Mouse (Mus musculus): ENCODE measurements at regions not wholly inside any gene's neighbourhood (a gene's known extent, or its start where the extent isn't known, plus 50 kb on each side); places are given as distances from the start of the nearest gene placed in this dataset.

- Histone ChIP-seq H3K4me3 (ENCODE audit: low read depth, low read length) (no peak overlapping the region), H3K4me2 (no peak overlapping the region)
- no peak for ATAC-seq (ENCODE audit: low FRiP score)
Observed at GRCm38 (mm10) chr1:88860871-88861589, 159.0 kb upstream of the Arl4c start.

DNA sequence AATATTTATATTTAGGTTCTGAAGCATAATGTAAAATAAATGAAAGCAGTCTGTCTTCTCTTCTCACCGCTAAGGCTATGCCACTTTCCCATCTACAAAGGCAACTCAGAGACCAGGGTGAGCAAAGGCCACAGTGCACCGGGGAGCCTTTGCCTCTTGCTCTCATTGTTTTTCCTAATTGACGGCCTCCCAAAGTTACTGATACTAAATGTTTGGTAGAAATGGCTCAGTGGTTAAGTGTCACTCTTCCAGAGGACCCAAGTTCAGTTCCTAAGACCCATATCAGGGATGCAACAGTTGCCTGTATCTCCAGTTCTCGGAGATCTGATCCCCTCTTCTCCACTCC is 159.5 kb upstream of the Arl4c start:
- H3K9me3 ChIP-seq (ENCODE audit: control insufficient read depth, low read length), result no peaks in the 10 kb centered on the region
- H3K4me3 ChIP-seq (ENCODE audit: low read depth, low read length), result no peak overlapping the region
- H3K4me2 ChIP-seq, result no peak overlapping the region
- ATAC-seq (ENCODE audit: low FRiP score), result no peak
- H3K27ac ChIP-seq (ENCODE audit: low read depth, low read length), result no peak overlapping the region
- DNase-seq (ENCODE audit: low spot score, missing footprints), result peak; percentile 61
- no peaks in the 10 kb centered on the region for H3K27me3 ChIP-seq (ENCODE audit: control insufficient read depth, insufficient read depth, low read length)
- WGBS, result 84% methylated on average over 4 of the region's 4 CpGs
- no peaks in the 10 kb centered on the region for H3K4me1 ChIP-seq (ENCODE audit: control insufficient read depth, insufficient read depth, low read length)
- H3K9ac ChIP-seq (ENCODE audit: low read length), result no peak overlapping the region
- H3K36me3 ChIP-seq (ENCODE audit: control insufficient read depth, insufficient read depth, low read length), result no peaks in the 10 kb centered on the region

More at GRCm38 (mm10) chr1:88860871-88861589, 159.0 kb upstream of the Arl4c start:
- Histone ChIP-seq H3K9ac (ENCODE audit: low read length) (no peak overlapping the region), H3K9me3 (ENCODE audit: control insufficient read depth, low read length) (no peaks in the 10 kb centered on the region), H3K27ac (ENCODE audit: low read depth, low read length) (no peak overlapping the region), H3K27me3 (ENCODE audit: control insufficient read depth, insufficient read depth, low read length) (no peaks in the 10 kb centered on the region), H3K4me1 (ENCODE audit: control insufficient read depth, insufficient read depth, low read length) (no peaks in the 10 kb centered on the region), H3K36me3 (ENCODE audit: control insufficient read depth, insufficient read depth, low read length) (no peaks in the 10 kb centered on the region)
- WGBS, result 79% methylated on average over 7 of the region's 7 CpGs
- DNase-seq (ENCODE audit: low spot score, missing footprints), result no peak

DNA sequence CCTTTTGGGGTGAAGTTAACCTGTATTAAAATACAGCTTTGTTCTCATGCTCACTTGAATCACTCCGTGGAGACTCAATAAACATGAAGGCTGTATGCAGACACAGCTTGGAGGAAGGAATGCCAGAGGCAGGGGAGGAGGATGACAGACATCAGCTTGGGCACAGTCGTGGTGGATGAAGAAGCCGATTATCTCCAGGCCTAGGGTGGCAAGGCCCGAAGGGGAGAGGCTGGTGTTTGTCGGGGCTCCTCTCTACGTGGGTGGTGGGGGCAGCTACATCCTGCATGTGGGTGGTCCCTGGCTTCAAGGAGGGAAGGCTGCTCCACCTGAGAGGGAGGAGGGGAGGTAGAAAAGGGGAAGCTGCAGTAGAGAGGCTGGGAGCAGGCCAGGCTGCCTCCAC is 163.4 kb upstream of the Arl4c start:
- ATAC-seq (ENCODE audit: low FRiP score) (no peak), DNase-seq (ENCODE audit: low spot score, missing footprints) (no peak)
- Histone ChIP-seq H3K4me2 (no peak overlapping the region), H3K36me3 (ENCODE audit: control insufficient read depth, insufficient read depth, low read length) (no peaks in the 10 kb centered on the region), H3K27me3 (ENCODE audit: control insufficient read depth, insufficient read depth, low read length) (no peaks in the 10 kb centered on the region), H3K4me1 (ENCODE audit: control insufficient read depth, insufficient read depth, low read length) (no peaks in the 10 kb centered on the region), H3K27ac (ENCODE audit: low read depth, low read length) (no peak overlapping the region), H3K9me3 (ENCODE audit: control insufficient read depth, low read length) (no peaks in the 10 kb centered on the region), H3K9ac (ENCODE audit: low read length) (no peak overlapping the region), H3K4me3 (ENCODE audit: low read depth, low read length) (no peak overlapping the region)
- WGBS, result 59% methylated on average over 6 of the region's 6 CpGs

GRCm38 (mm10) chr1:88866571-88866970 is 164.6 kb upstream of the Arl4c start:
- H3K9ac ChIP-seq (ENCODE audit: low read length), result no peak overlapping the region
- WGBS, result 92% methylated on average over 2 of the region's 2 CpGs
- no peaks in the 10 kb centered on the region for H3K27me3 ChIP-seq (ENCODE audit: control insufficient read depth, insufficient read depth, low read length)
- no peak overlapping the region for H3K4me2 ChIP-seq
- no peaks in the 10 kb centered on the region for H3K9me3 ChIP-seq (ENCODE audit: control insufficient read depth, low read length)
- ATAC-seq (ENCODE audit: low FRiP score), result no peak
- DNase-seq (ENCODE audit: low spot score, missing footprints), result no peak
- H3K4me1 ChIP-seq (ENCODE audit: control insufficient read depth, insufficient read depth, low read length), result no peaks in the 10 kb centered on the region
- H3K27ac ChIP-seq (ENCODE audit: low read depth, low read length), result no peak overlapping the region
- no peaks in the 10 kb centered on the region for H3K36me3 ChIP-seq (ENCODE audit: control insufficient read depth, insufficient read depth, low read length)
- H3K4me3 ChIP-seq (ENCODE audit: low read depth, low read length), result no peak overlapping the region

DNA sequence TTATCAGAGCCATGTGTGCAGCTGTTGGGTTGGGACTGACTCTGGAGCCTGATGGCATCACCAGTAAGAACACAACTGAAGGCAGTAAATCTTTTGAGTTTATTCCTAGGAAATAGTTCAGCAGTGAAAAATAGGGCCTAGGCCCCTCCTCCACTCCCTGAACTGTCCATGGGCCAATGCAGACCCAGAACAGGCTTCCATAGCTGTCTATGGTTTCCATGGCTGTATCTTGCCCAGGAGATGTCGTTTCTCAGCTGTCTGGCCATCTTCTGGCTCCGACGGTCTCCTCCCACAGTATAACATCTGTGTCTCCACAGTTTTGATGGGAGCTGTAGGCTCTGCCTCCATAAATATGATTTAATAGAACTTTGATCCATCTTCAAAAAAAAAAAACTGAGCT is 165.1 kb upstream of the Arl4c start:
- Histone ChIP-seq H3K27ac (ENCODE audit: low read depth, low read length) (no peak overlapping the region), H3K36me3 (ENCODE audit: control insufficient read depth, insufficient read depth, low read length) (no peaks in the 10 kb centered on the region), H3K4me1 (ENCODE audit: control insufficient read depth, insufficient read depth, low read length) (no peaks in the 10 kb centered on the region), H3K4me3 (ENCODE audit: low read depth, low read length) (no peak overlapping the region), H3K4me2 (no peak overlapping the region), H3K9ac (ENCODE audit: low read length) (no peak overlapping the region), H3K9me3 (ENCODE audit: control insufficient read depth, low read length) (no peaks in the 10 kb centered on the region), H3K27me3 (ENCODE audit: control insufficient read depth, insufficient read depth, low read length) (no peaks in the 10 kb centered on the region)
- DNase-seq (ENCODE audit: low spot score, missing footprints) (no peak), ATAC-seq (ENCODE audit: low FRiP score) (no peak)
- WGBS, result 95% methylated on average over 3 of the region's 3 CpGs

DNA sequence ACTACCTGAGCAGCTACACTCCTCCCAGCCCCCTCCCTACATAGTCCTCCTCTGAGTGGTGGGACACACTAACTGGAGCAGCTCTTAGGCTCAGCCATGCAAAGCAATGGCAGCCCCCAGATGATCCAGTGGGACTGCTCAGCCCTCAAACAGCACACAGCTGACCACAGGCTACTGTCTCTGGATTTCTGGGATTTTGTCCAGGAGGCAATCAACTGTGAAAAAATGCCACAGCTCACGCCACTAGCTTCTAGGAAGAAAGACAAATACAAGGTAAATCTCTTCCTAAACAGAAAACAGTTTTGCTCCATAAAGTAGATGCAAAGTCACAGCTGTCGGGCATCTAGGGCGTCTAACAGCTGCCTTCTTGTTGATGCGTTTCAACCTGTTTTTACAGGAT is 167.9 kb upstream of the Arl4c start:
- DNase-seq (ENCODE audit: low spot score, missing footprints) (no peak), ATAC-seq (ENCODE audit: low FRiP score) (no peak)
- no peaks in the 10 kb centered on the region for H3K27me3 ChIP-seq (ENCODE audit: control insufficient read depth, insufficient read depth, low read length)
- H3K9me3 ChIP-seq (ENCODE audit: control insufficient read depth, low read length), result no peaks in the 10 kb centered on the region
- H3K36me3 ChIP-seq (ENCODE audit: control insufficient read depth, insufficient read depth, low read length), result no peaks in the 10 kb centered on the region
- WGBS, result 69% methylated on average over 4 of the region's 4 CpGs
- no peak overlapping the region for H3K9ac ChIP-seq (ENCODE audit: low read length)
- H3K27ac ChIP-seq (ENCODE audit: low read depth, low read length), result no peak overlapping the region
- H3K4me1 ChIP-seq (ENCODE audit: control insufficient read depth, insufficient read depth, low read length), result no peaks in the 10 kb centered on the region
- no peak overlapping the region for H3K4me2 ChIP-seq
- no peak overlapping the region for H3K4me3 ChIP-seq (ENCODE audit: low read depth, low read length)

- Histone ChIP-seq H3K36me3 (ENCODE audit: control insufficient read depth, insufficient read depth, low read length) (no peaks in the 10 kb centered on the region), H3K9ac (ENCODE audit: low read length) (no peak overlapping the region), H3K27ac (ENCODE audit: low read depth, low read length) (no peak overlapping the region), H3K4me3 (ENCODE audit: low read depth, low read length) (no peak overlapping the region), H3K27me3 (ENCODE audit: control insufficient read depth, insufficient read depth, low read length) (no peaks in the 10 kb centered on the region), H3K4me1 (ENCODE audit: control insufficient read depth, insufficient read depth, low read length) (no peaks in the 10 kb centered on the region), H3K4me2 (no peak overlapping the region), H3K9me3 (ENCODE audit: control insufficient read depth, low read length) (no peaks in the 10 kb centered on the region)
- DNase-seq (ENCODE audit: low spot score, missing footprints) (no peak), ATAC-seq (ENCODE audit: low FRiP score) (no peak)
- WGBS, result 70% methylated on average over 6 of the region's 6 CpGs
Observed at GRCm38 (mm10) chr1:88875356-88875755, 173.3 kb upstream of the Arl4c start.

GRCm38 (mm10) chr1:88877441-88877840 is 175.4 kb upstream of the Arl4c start:
- no peak for DNase-seq (ENCODE audit: low spot score, missing footprints)
- Histone ChIP-seq H3K4me2 (no peak overlapping the region), H3K27ac (ENCODE audit: low read depth, low read length) (no peak overlapping the region), H3K9me3 (ENCODE audit: control insufficient read depth, low read length) (no peaks in the 10 kb centered on the region), H3K36me3 (ENCODE audit: control insufficient read depth, insufficient read depth, low read length) (no peaks in the 10 kb centered on the region), H3K27me3 (ENCODE audit: control insufficient read depth, insufficient read depth, low read length) (no peaks in the 10 kb centered on the region), H3K9ac (ENCODE audit: low read length) (no peak overlapping the region), H3K4me3 (ENCODE audit: low read depth, low read length) (no peak overlapping the region), H3K4me1 (ENCODE audit: control insufficient read depth, insufficient read depth, low read length) (no peaks in the 10 kb centered on the region)
- no peak for ATAC-seq (ENCODE audit: low FRiP score)
- 90% methylated on average over 11 of the region's 11 CpGs for WGBS

- ATAC-seq (ENCODE audit: low FRiP score) (no peak), DNase-seq (ENCODE audit: low spot score, missing footprints) (no peak)
- no peak overlapping the region for H3K4me2 ChIP-seq
- 86% methylated on average over 10 of the region's 10 CpGs for WGBS
- H3K36me3 ChIP-seq (ENCODE audit: control insufficient read depth, insufficient read depth, low read length), result no peaks in the 10 kb centered on the region
- no peaks in the 10 kb centered on the region for H3K9me3 ChIP-seq (ENCODE audit: control insufficient read depth, low read length)
- no peak overlapping the region for H3K9ac ChIP-seq (ENCODE audit: low read length)
- no peaks in the 10 kb centered on the region for H3K27me3 ChIP-seq (ENCODE audit: control insufficient read depth, insufficient read depth, low read length)
- no peak overlapping the region for H3K27ac ChIP-seq (ENCODE audit: low read depth, low read length)
- no peak overlapping the region for H3K4me3 ChIP-seq (ENCODE audit: low read depth, low read length)
- no peaks in the 10 kb centered on the region for H3K4me1 ChIP-seq (ENCODE audit: control insufficient read depth, insufficient read depth, low read length)
Observed at GRCm38 (mm10) chr1:88878831-88879230, 176.8 kb upstream of the Arl4c start.
